Mouse (Mus musculus): ENCODE data around the gene Foxn1. TPM values are rescaled to one million over a fixed set of nuclear protein-coding genes. Genes with fewer than 3 reads are reported as not detected.

Gene Foxn1
- polyA plus RNA-seq, 1 experiment from 2014 or later = 0.78 TPM

- no peak overlapping the region for H3K27ac ChIP-seq
- H3K4me3 ChIP-seq = no peak overlapping the region
- H3K4me2 ChIP-seq = no peak overlapping the region
- no peak overlapping the region for H3K9ac ChIP-seq
- ATAC-seq (replicated peaks; ENCODE audit: insufficient number of reproducible peaks, insufficient read depth, low FRiP score, low read depth) = no peak
- H3K9me3 ChIP-seq (replicated peaks) = no peaks in the 10 kb centered on the region
- H3K27me3 ChIP-seq = no peaks in the 10 kb centered on the region
- WGBS = 88% methylated on average over 11 of the region's 11 CpGs
- no peaks in the 10 kb centered on the region for H3K4me1 ChIP-seq (replicated peaks)
- H3K36me3 ChIP-seq = no peaks in the 10 kb centered on the region
Measured at GRCm38 (mm10) chr11:78371711-78372110, 14.6 kb downstream of the Foxn1 start.

GRCm38 (mm10) chr11:78370389-78370788 is 16.0 kb downstream of the Foxn1 start:
- ATAC-seq (replicated peaks; ENCODE audit: insufficient number of reproducible peaks, insufficient read depth, low FRiP score, low read depth) = no peak

GRCm38 (mm10) chr11:78367456-78368225 is 18.7 kb downstream of the Foxn1 start:
- ATAC-seq (replicated peaks; ENCODE audit: insufficient number of reproducible peaks, insufficient read depth, low FRiP score, low read depth) = no peak
- Histone ChIP-seq H3K27ac (no peak overlapping the region), H3K4me3 (no peak overlapping the region), H3K36me3 (no peaks in the 10 kb centered on the region), H3K4me2 (no peak overlapping the region), H3K27me3 (no peaks in the 10 kb centered on the region), H3K9ac (no peak overlapping the region), H3K9me3 (replicated peaks) (no peaks in the 10 kb centered on the region), H3K4me1 (replicated peaks) (no peaks in the 10 kb centered on the region)
- 81% methylated on average over 15 of the region's 15 CpGs for WGBS

More at GRCm38 (mm10) chr11:78370389-78370788, 16.0 kb downstream of the Foxn1 start:
- Histone ChIP-seq H3K27ac (no peak overlapping the region), H3K9me3 (replicated peaks) (no peaks in the 10 kb centered on the region), H3K4me2 (no peak overlapping the region), H3K4me3 (no peak overlapping the region), H3K4me1 (replicated peaks) (no peaks in the 10 kb centered on the region), H3K27me3 (no peaks in the 10 kb centered on the region), H3K9ac (no peak overlapping the region), H3K36me3 (no peaks in the 10 kb centered on the region)
- 39% methylated on average over 1 of the region's 1 CpGs for WGBS

GRCm38 (mm10) chr11:78364103-78364502 is 22.3 kb downstream of the Foxn1 start:
- Histone ChIP-seq H3K4me1 (replicated peaks) (peaks cover 5% of the 10 kb centered on the region), H3K27ac (no peak overlapping the region), H3K4me2 (no peak overlapping the region), H3K27me3 (peaks cover 6% of the 10 kb centered on the region; the same call in 1 of the 2 replicates), H3K9me3 (replicated peaks) (no peaks in the 10 kb centered on the region), H3K4me3 (no peak overlapping the region), H3K9ac (no peak overlapping the region), H3K36me3 (no peaks in the 10 kb centered on the region)
- WGBS = 52% methylated on average over 8 of the region's 8 CpGs
- no peak for ATAC-seq (replicated peaks; ENCODE audit: insufficient number of reproducible peaks, insufficient read depth, low FRiP score, low read depth)

GRCm38 (mm10) chr11:78363309-78364007 is 22.9 kb downstream of the Foxn1 start:
- peaks cover 5% of the 10 kb centered on the region for H3K4me1 ChIP-seq (replicated peaks)
- 68% methylated on average over 13 of the region's 13 CpGs for WGBS
- no peak overlapping the region for H3K4me2 ChIP-seq
- H3K4me3 ChIP-seq = no peak overlapping the region
- H3K27ac ChIP-seq = no peak overlapping the region
- no peak overlapping the region for H3K9ac ChIP-seq
- H3K27me3 ChIP-seq = peaks cover 10% of the 10 kb centered on the region
- ATAC-seq (replicated peaks; ENCODE audit: insufficient number of reproducible peaks, insufficient read depth, low FRiP score, low read depth) = no peak
- no peaks in the 10 kb centered on the region for H3K9me3 ChIP-seq (replicated peaks)
- no peaks in the 10 kb centered on the region for H3K36me3 ChIP-seq

GRCm38 (mm10) chr11:78360789-78361131 is 25.6 kb downstream of the Foxn1 start:
- Histone ChIP-seq H3K36me3 (no peaks in the 10 kb centered on the region), H3K27ac (no peak overlapping the region), H3K27me3 (peaks cover 15% of the 10 kb centered on the region), H3K4me2 (peak overlapping the region; percentile 63; the same call in 1 of the 2 replicates), H3K9me3 (replicated peaks) (no peaks in the 10 kb centered on the region), H3K4me3 (no peak overlapping the region; the same call in 1 of the 2 replicates), H3K9ac (no peak overlapping the region), H3K4me1 (replicated peaks) (peaks cover 5% of the 10 kb centered on the region)
- WGBS = 49% methylated on average over 2 of the region's 2 CpGs
- no peak for ATAC-seq (replicated peaks; ENCODE audit: insufficient number of reproducible peaks, insufficient read depth, low FRiP score, low read depth)

- 14% methylated on average over 13 of the region's 13 CpGs for WGBS
- 0 out of 2 replicates have a peak overlapping the region, but pooled peaks have one; percentile 15 for H3K9ac ChIP-seq
- no peaks in the 10 kb centered on the region for H3K9me3 ChIP-seq (replicated peaks)
- peaks cover 5% of the 10 kb centered on the region for H3K4me1 ChIP-seq (replicated peaks)
- peak; percentile 54 for ATAC-seq (replicated peaks; ENCODE audit: insufficient number of reproducible peaks, insufficient read depth, low FRiP score, low read depth)
- H3K4me2 ChIP-seq = peak overlapping the region; percentile 63
- no peak overlapping the region for H3K27ac ChIP-seq
- no peaks in the 10 kb centered on the region for H3K36me3 ChIP-seq
- peak overlapping the region; percentile 43 for H3K4me3 ChIP-seq
- peaks cover 15% of the 10 kb centered on the region for H3K27me3 ChIP-seq
Measured at GRCm38 (mm10) chr11:78360125-78360788, 26.1 kb downstream of the Foxn1 start.

GRCm38 (mm10) chr11:78358330-78359007 is 27.9 kb downstream of the Foxn1 start:
- no peaks in the 10 kb centered on the region for H3K9me3 ChIP-seq (replicated peaks)
- H3K4me3 ChIP-seq = no peak overlapping the region
- H3K27ac ChIP-seq = no peak overlapping the region
- peaks cover 5% of the 10 kb centered on the region for H3K4me1 ChIP-seq (replicated peaks)
- H3K4me2 ChIP-seq = no peak overlapping the region
- H3K36me3 ChIP-seq = no peaks in the 10 kb centered on the region
- peaks cover 15% of the 10 kb centered on the region for H3K27me3 ChIP-seq
- WGBS = 17% methylated on average over 22 of the region's 22 CpGs
- ATAC-seq (replicated peaks; ENCODE audit: insufficient number of reproducible peaks, insufficient read depth, low FRiP score, low read depth) = no peak
- H3K9ac ChIP-seq = no peak overlapping the region

GRCm38 (mm10) chr11:78355471-78356238 is 30.7 kb downstream of the Foxn1 start:
- H3K9ac ChIP-seq = no peak overlapping the region
- ATAC-seq (replicated peaks; ENCODE audit: insufficient number of reproducible peaks, insufficient read depth, low FRiP score, low read depth) = no peak
- no peak overlapping the region for H3K4me3 ChIP-seq
- 33% methylated on average over 4 of the region's 4 CpGs for WGBS
- H3K27ac ChIP-seq = no peak overlapping the region
- H3K4me2 ChIP-seq = no peak overlapping the region
- peaks cover 9% of the 10 kb centered on the region for H3K27me3 ChIP-seq
- no peaks in the 10 kb centered on the region for H3K36me3 ChIP-seq
- H3K9me3 ChIP-seq (replicated peaks) = no peaks in the 10 kb centered on the region
- H3K4me1 ChIP-seq (replicated peaks) = peaks cover 5% of the 10 kb centered on the region

- Histone ChIP-seq H3K27me3 (peaks cover 9% of the 10 kb centered on the region), H3K4me3 (no peak overlapping the region), H3K9ac (no peak overlapping the region), H3K4me1 (replicated peaks) (peaks cover 5% of the 10 kb centered on the region), H3K27ac (no peak overlapping the region), H3K4me2 (no peak overlapping the region), H3K9me3 (replicated peaks) (no peaks in the 10 kb centered on the region), H3K36me3 (no peaks in the 10 kb centered on the region)
- no peak for ATAC-seq (replicated peaks; ENCODE audit: insufficient number of reproducible peaks, insufficient read depth, low FRiP score, low read depth)
- 54% methylated on average over 6 of the region's 6 CpGs for WGBS
Measured at GRCm38 (mm10) chr11:78354905-78355304, 31.5 kb downstream of the Foxn1 start.
